Mouse (Mus musculus): Measurements from ENCODE around the gene Tgds.
"Not testable (repeated sequence)": the region's sequence is repeated elsewhere in the genome, so short reads cannot be mapped to it uniquely, and the experiment has no call there.

Tgds gene

GRCm38 (mm10) chr14:118131931-118132641 lies 469 bp downstream of the Tgds start:
- DNase-seq (ENCODE audit: low read depth): no peak

- DNase-seq (ENCODE audit: low read depth): no peak
These were observed 1.1 kb downstream of the Tgds start for GRCm38 (mm10) chr14:118131472-118131871.

- no peak for DNase-seq (ENCODE audit: low read depth)
These were observed 6.3 kb downstream of the Tgds start for GRCm38 (mm10) chr14:118126301-118126700.

GRCm38 (mm10) chr14:118124771-118125170 lies 7.8 kb downstream of the Tgds start:
- no peak for DNase-seq (ENCODE audit: low read depth)

GRCm38 (mm10) chr14:118124129-118124528 lies 8.4 kb downstream of the Tgds start:
- no peak for DNase-seq (ENCODE audit: low read depth)

GRCm38 (mm10) chr14:118113116-118113515 lies 19.4 kb downstream of the Tgds start:
- DNase-seq (ENCODE audit: low read depth): no peak

GRCm38 (mm10) chr14:118107479-118107878 lies 25.1 kb downstream of the Tgds start:
- DNase-seq (ENCODE audit: low read depth): not testable (repeated sequence)

- no peak for DNase-seq (ENCODE audit: low read depth)
These were observed 31.1 kb downstream of the Tgds start for GRCm38 (mm10) chr14:118101227-118101990.

GRCm38 (mm10) chr14:118098265-118098664 lies 34.3 kb downstream of the Tgds start:
- peak; percentile 29 for DNase-seq (ENCODE audit: low read depth)

- peak; percentile 18 for DNase-seq (ENCODE audit: low read depth)
These were observed 42.7 kb downstream of the Tgds start for GRCm38 (mm10) chr14:118089806-118090392.

GRCm38 (mm10) chr14:118089215-118089805 lies 43.2 kb downstream of the Tgds start:
- DNase-seq (ENCODE audit: low read depth): peak; percentile 72

GRCm38 (mm10) chr14:118088437-118089207 lies 43.9 kb downstream of the Tgds start:
- peak; percentile 34 for DNase-seq (ENCODE audit: low read depth)

GRCm38 (mm10) chr14:118086271-118087035 lies 46.1 kb downstream of the Tgds start:
- DNase-seq (ENCODE audit: low read depth): no peak

GRCm38 (mm10) chr14:118083851-118084250 lies 48.7 kb downstream of the Tgds start:
- DNase-seq (ENCODE audit: low read depth): no peak

GRCm38 (mm10) chr14:118080606-118081005 lies 51.9 kb downstream of the Tgds start:
- DNase-seq (ENCODE audit: low read depth): no peak

- no peak for DNase-seq (ENCODE audit: low read depth)
These were observed 62.5 kb downstream of the Tgds start for GRCm38 (mm10) chr14:118070100-118070499.

- no peak for DNase-seq (ENCODE audit: low read depth)
These were observed 63.0 kb downstream of the Tgds start for GRCm38 (mm10) chr14:118069439-118070079.

Measured in c-Kit-positive CD71-negative TER-119-negative erythroid progenitor cells, embryonic 14.5 days (primary cell).